Mouse (Mus musculus) ES-E14 (cell line): ENCODE measurements around the gene Plet1.

ENCODE experiments used
- CHD2 ChIP-seq: IDR thresholded peaks from 2 replicates; pipeline ENCODE4 v1.6.1; 2014; ENCODE audit warnings: mild to moderate bottlenecking, low read depth, low read length, inconsistent platforms
- HCFC1 ChIP-seq: IDR thresholded peaks from 2 replicates; pipeline ENCODE4 v1.6.1; 2012; ENCODE audit warnings: low read length, inconsistent platforms, borderline replicate concordance; ENCODE audit not compliant: insufficient read depth
- MAFK ChIP-seq: IDR thresholded peaks from 2 replicates; pipeline ENCODE4 v1.6.1; 2014; ENCODE audit warnings: mild to moderate bottlenecking, low read depth, low read length, inconsistent platforms; ENCODE audit not compliant: insufficient read depth
- ZNF384 ChIP-seq: IDR thresholded peaks from 2 replicates; pipeline ENCODE4 v1.6.1; 2012; ENCODE audit warnings: low read depth, low read length, inconsistent platforms

- no peak for TF ChIP-seq CHD2
- TF ChIP-seq ZNF384: no peak
- no peak for TF ChIP-seq HCFC1
- no peak for TF ChIP-seq MAFK
These were observed 17.1 kb upstream of the Plet1 start for GRCm38 (mm10) chr9:50477270-50477669.
